Mouse (Mus musculus): ENCODE results near the gene Uri1. TPM values are rescaled to one million over a fixed set of nuclear protein-coding genes. Genes with fewer than 3 reads are reported as not detected.

The Uri1 gene
- 33.6 and 33.9 TPM in 2 replicates for polyA plus RNA-seq (2014; fragmentation: Nextera tagmentation; extraction: Ambion mirVana)

- Histone ChIP-seq H3K4me1 (ENCODE audit: control insufficient read depth in 2 of 2, insufficient read depth in 2 of 2, low read length in 2 of 2) (no peaks in the 10 kb centered on the region), H3K27me3 (ENCODE audit: control insufficient read depth, insufficient read depth, low read length) (no peaks in the 10 kb centered on the region), H3K4me3 (ENCODE audit: control insufficient read depth in 1 of 2, insufficient read depth in 1 of 2, low read depth in 1 of 2, low read length in 2 of 2) (no peak within 1 kb of the TSS), H3K9me3 (ENCODE audit: control insufficient read depth, low read length) (no peaks in the 10 kb centered on the region), H3K9ac (ENCODE audit: low read length) (no peak within 1 kb of the TSS), H3K4me2 (ENCODE audit: low read length) (no peak within 1 kb of the TSS), H3K27ac (replicated peaks in 1 of 2; ENCODE audit: control insufficient read depth in 1 of 2, insufficient read depth in 1 of 2, low read depth in 2 of 2, low read length in 2 of 2) (no peak within 1 kb of the TSS), H3K36me3 (ENCODE audit: control insufficient read depth, insufficient read depth, low read length) (no peaks in the 10 kb centered on the region)
- ATAC-seq (ENCODE audit: insufficient number of reproducible peaks, insufficient read depth, low FRiP score, low read depth) = no peak
- 79% methylated on average over 8 of the region's 8 CpGs for WGBS
Observed at GRCm38 (mm10) chr7:38023451-38023850, at the start of gene Uri1. Uri1 (minus strand) TSS chr7:38023551.

DNA sequence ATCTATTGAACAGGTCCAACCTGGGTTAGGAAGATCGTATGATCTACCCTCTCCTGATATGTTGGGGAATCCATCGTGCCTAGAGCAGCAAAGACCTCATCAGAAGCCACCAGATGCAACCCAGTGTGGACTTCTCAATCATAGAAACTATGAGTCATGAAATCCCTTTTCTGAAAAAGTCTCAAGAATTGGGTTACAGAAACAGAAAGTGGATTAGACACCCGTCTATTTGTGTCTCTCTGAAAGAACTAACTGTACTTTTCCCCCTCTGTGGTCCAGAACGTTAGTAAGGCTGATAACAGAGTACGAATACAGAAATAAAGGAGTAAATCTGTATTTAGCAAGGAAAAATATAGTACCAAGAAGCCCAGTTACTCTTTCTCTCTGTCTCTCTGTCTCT lies 47.7 kb upstream of the Uri1 start:
- Histone ChIP-seq H3K4me3 (ENCODE audit: control insufficient read depth in 1 of 2, insufficient read depth in 1 of 2, low read depth in 1 of 2, low read length in 2 of 2) (no peak overlapping the region), H3K9me3 (ENCODE audit: control insufficient read depth, low read length) (no peaks in the 10 kb centered on the region), H3K27ac (replicated peaks in 1 of 2; ENCODE audit: control insufficient read depth in 1 of 2, insufficient read depth in 1 of 2, low read depth in 2 of 2, low read length in 2 of 2) (no peak overlapping the region), H3K36me3 (ENCODE audit: control insufficient read depth, insufficient read depth, low read length) (no peaks in the 10 kb centered on the region), H3K4me2 (ENCODE audit: low read length) (no peak overlapping the region), H3K9ac (ENCODE audit: low read length) (no peak overlapping the region), H3K4me1 (ENCODE audit: control insufficient read depth in 2 of 2, insufficient read depth in 2 of 2, low read length in 2 of 2) (peaks cover 2 to 5% of the 10 kb centered on the region in 2 experiments; a peak in 1 of 4 replicates), H3K27me3 (ENCODE audit: control insufficient read depth, insufficient read depth, low read length) (peaks cover 9% of the 10 kb centered on the region; the same call in 1 of the 2 replicates)
- ATAC-seq (ENCODE audit: insufficient number of reproducible peaks, insufficient read depth, low FRiP score, low read depth) = no peak
- WGBS = 60% methylated on average over 5 of the region's 5 CpGs

- H3K9ac ChIP-seq (ENCODE audit: low read length) = no peak overlapping the region
- no peaks in the 10 kb centered on the region for H3K36me3 ChIP-seq (ENCODE audit: control insufficient read depth, insufficient read depth, low read length)
- WGBS = 32% methylated on average over 2 of the region's 2 CpGs
- H3K27me3 ChIP-seq (ENCODE audit: control insufficient read depth, insufficient read depth, low read length) = peaks cover 9% of the 10 kb centered on the region; the same call in 1 of the 2 replicates
- ATAC-seq (ENCODE audit: insufficient number of reproducible peaks, insufficient read depth, low FRiP score, low read depth) = no peak
- H3K4me2 ChIP-seq (ENCODE audit: low read length) = no peak overlapping the region
- no peak overlapping the region for H3K4me3 ChIP-seq (ENCODE audit: control insufficient read depth in 1 of 2, insufficient read depth in 1 of 2, low read depth in 1 of 2, low read length in 2 of 2)
- H3K27ac ChIP-seq (replicated peaks in 1 of 2; ENCODE audit: control insufficient read depth in 1 of 2, insufficient read depth in 1 of 2, low read depth in 2 of 2, low read length in 2 of 2) = no peak overlapping the region
- H3K4me1 ChIP-seq (ENCODE audit: control insufficient read depth in 2 of 2, insufficient read depth in 2 of 2, low read length in 2 of 2) = peaks cover 2 to 5% of the 10 kb centered on the region in 2 experiments; a peak in 1 of 4 replicates
- no peaks in the 10 kb centered on the region for H3K9me3 ChIP-seq (ENCODE audit: control insufficient read depth, low read length)
Observed at GRCm38 (mm10) chr7:38070663-38071062, 47.3 kb upstream of the Uri1 start.

DNA sequence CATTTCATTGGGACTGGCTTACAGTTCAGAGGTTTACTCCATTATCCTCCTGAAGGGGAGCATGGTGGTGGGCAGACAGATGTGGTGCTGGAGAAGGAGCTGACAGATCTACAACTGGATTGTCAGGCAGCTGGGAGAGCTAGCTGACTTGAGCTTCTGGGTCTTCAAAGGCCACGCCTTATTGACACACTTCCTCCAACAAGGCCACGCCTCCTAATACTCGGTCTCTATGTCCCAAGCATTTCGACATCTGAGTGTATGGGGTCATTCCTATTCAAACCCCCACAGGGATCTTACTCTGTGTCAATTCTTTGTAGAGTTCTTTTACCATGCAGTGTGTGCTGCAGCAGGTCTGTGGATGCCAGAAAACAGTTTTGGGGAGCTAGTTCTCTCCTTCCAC lies 41.1 kb upstream of the Uri1 start:
- WGBS = 47% methylated on average over 4 of the region's 4 CpGs
- no peak overlapping the region for H3K27ac ChIP-seq (replicated peaks in 1 of 2; ENCODE audit: control insufficient read depth in 1 of 2, insufficient read depth in 1 of 2, low read depth in 2 of 2, low read length in 2 of 2)
- H3K9ac ChIP-seq (ENCODE audit: low read length) = no peak overlapping the region
- no peak overlapping the region for H3K4me2 ChIP-seq (ENCODE audit: low read length)
- no peaks in the 10 kb centered on the region for H3K36me3 ChIP-seq (ENCODE audit: control insufficient read depth, insufficient read depth, low read length)
- no peaks in the 10 kb centered on the region for H3K9me3 ChIP-seq (ENCODE audit: control insufficient read depth, low read length)
- H3K4me1 ChIP-seq (ENCODE audit: control insufficient read depth in 2 of 2, insufficient read depth in 2 of 2, low read length in 2 of 2) = peaks cover 0 to 4% of the 10 kb centered on the region in 2 experiments; a peak in 1 of 4 replicates
- ATAC-seq (ENCODE audit: insufficient number of reproducible peaks, insufficient read depth, low FRiP score, low read depth) = no peak
- H3K27me3 ChIP-seq (ENCODE audit: control insufficient read depth, insufficient read depth, low read length) = no peaks in the 10 kb centered on the region
- H3K4me3 ChIP-seq (ENCODE audit: control insufficient read depth in 1 of 2, insufficient read depth in 1 of 2, low read depth in 1 of 2, low read length in 2 of 2) = no peak overlapping the region

- Histone ChIP-seq H3K9me3 (ENCODE audit: control insufficient read depth, low read length) (no peaks in the 10 kb centered on the region), H3K9ac (ENCODE audit: low read length) (peak overlapping the region; percentile 75), H3K4me2 (ENCODE audit: low read length) (peak overlapping the region; percentile 90), H3K36me3 (ENCODE audit: control insufficient read depth, insufficient read depth, low read length) (no peaks in the 10 kb centered on the region), H3K27me3 (ENCODE audit: control insufficient read depth, insufficient read depth, low read length) (no peaks in the 10 kb centered on the region), H3K4me1 (ENCODE audit: control insufficient read depth in 2 of 2, insufficient read depth in 2 of 2, low read length in 2 of 2) (peaks cover 0 to 14% of the 10 kb centered on the region in 2 experiments), H3K4me3 (ENCODE audit: control insufficient read depth in 1 of 2, insufficient read depth in 1 of 2, low read depth in 1 of 2, low read length in 2 of 2) (peak overlapping the region; percentile 47 to 51), H3K27ac (replicated peaks in 1 of 2; ENCODE audit: control insufficient read depth in 1 of 2, insufficient read depth in 1 of 2, low read depth in 2 of 2, low read length in 2 of 2) (no peak overlapping the region)
- 2% methylated on average over 54 of the region's 57 CpGs for WGBS
- ATAC-seq (ENCODE audit: insufficient number of reproducible peaks, insufficient read depth, low FRiP score, low read depth) = peak; percentile 86
Observed at GRCm38 (mm10) chr7:38061060-38061970, 38.0 kb upstream of the Uri1 start.

DNA sequence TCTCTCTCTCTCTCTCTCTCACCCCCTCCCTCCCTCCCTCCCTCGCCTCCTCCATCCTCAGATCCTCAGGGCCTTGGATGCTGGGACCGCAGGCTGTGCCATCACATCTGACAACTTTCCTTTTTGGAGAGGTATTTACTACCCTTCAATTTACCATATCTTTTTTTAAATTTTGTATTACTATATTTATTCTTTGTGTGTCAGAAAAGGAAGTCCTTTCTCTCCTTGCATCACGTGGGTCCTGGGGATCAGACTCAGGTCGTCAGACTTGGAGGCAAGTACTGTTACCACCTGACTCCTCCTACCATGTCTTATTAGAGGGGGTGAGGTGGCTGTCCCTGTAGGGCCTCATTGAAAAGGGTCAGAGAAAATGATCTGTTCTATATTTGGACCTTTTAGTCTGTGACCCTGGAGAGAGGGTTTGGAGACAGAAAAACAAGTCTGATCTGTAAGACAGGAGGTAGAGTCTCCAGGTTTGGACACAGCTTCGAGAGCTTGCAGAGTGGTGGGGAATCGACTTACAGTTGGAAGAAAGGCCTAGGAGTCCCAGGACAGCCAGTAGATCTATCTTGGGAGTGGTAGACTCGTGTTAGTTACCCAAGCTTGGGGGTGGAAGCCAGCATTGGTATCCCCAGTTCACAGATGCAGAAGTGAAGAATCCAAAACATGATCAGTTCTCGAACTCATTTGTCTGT lies 36.4 kb upstream of the Uri1 start:
- WGBS = 56% methylated on average over 8 of the region's 8 CpGs
- ATAC-seq (ENCODE audit: insufficient number of reproducible peaks, insufficient read depth, low FRiP score, low read depth) = no peak
- H3K9me3 ChIP-seq (ENCODE audit: control insufficient read depth, low read length) = no peaks in the 10 kb centered on the region
- no peak overlapping the region for H3K4me2 ChIP-seq (ENCODE audit: low read length)
- no peak overlapping the region for H3K9ac ChIP-seq (ENCODE audit: low read length)
- H3K4me1 ChIP-seq (ENCODE audit: control insufficient read depth in 2 of 2, insufficient read depth in 2 of 2, low read length in 2 of 2) = peaks cover 0 to 14% of the 10 kb centered on the region in 2 experiments
- H3K27ac ChIP-seq (replicated peaks in 1 of 2; ENCODE audit: control insufficient read depth in 1 of 2, insufficient read depth in 1 of 2, low read depth in 2 of 2, low read length in 2 of 2) = no peak overlapping the region
- no peak overlapping the region for H3K4me3 ChIP-seq (ENCODE audit: control insufficient read depth in 1 of 2, insufficient read depth in 1 of 2, low read depth in 1 of 2, low read length in 2 of 2)
- H3K36me3 ChIP-seq (ENCODE audit: control insufficient read depth, insufficient read depth, low read length) = no peaks in the 10 kb centered on the region
- H3K27me3 ChIP-seq (ENCODE audit: control insufficient read depth, insufficient read depth, low read length) = no peaks in the 10 kb centered on the region

DNA sequence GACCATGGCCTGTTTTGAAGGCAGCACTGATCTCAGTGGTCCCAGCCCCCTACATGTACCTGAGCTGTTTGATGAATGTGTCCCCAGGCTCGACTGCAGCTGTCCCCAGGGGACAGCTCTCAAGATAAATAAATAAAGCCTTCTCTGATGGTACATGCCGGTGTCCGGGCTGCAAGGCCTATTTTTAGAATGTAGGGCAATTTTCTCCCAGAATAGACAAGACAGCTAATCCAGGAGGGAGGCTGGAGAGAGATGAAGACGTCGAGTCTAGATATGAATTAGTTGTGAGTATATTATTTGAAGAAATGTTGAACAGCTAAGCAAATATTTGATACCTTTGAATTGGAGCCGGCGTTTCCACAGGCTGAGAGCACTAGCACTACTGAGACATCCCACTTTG lies 35.7 kb upstream of the Uri1 start:
- WGBS = 22% methylated on average over 7 of the region's 7 CpGs
- no peak overlapping the region for H3K27ac ChIP-seq (replicated peaks in 1 of 2; ENCODE audit: control insufficient read depth in 1 of 2, insufficient read depth in 1 of 2, low read depth in 2 of 2, low read length in 2 of 2)
- H3K27me3 ChIP-seq (ENCODE audit: control insufficient read depth, insufficient read depth, low read length) = no peaks in the 10 kb centered on the region
- no peak overlapping the region for H3K4me3 ChIP-seq (ENCODE audit: control insufficient read depth in 1 of 2, insufficient read depth in 1 of 2, low read depth in 1 of 2, low read length in 2 of 2)
- no peaks in the 10 kb centered on the region for H3K9me3 ChIP-seq (ENCODE audit: control insufficient read depth, low read length)
- no peak for ATAC-seq (ENCODE audit: insufficient number of reproducible peaks, insufficient read depth, low FRiP score, low read depth)
- no peak overlapping the region for H3K9ac ChIP-seq (ENCODE audit: low read length)
- H3K4me1 ChIP-seq (ENCODE audit: control insufficient read depth in 2 of 2, insufficient read depth in 2 of 2, low read length in 2 of 2) = peaks cover 0 to 14% of the 10 kb centered on the region in 2 experiments
- H3K36me3 ChIP-seq (ENCODE audit: control insufficient read depth, insufficient read depth, low read length) = no peaks in the 10 kb centered on the region
- no peak overlapping the region for H3K4me2 ChIP-seq (ENCODE audit: low read length)

All from heart, embryonic 14.5 days (tissue).